Mouse (Mus musculus) thymus, postnatal 10 days (tissue): Measurements from ENCODE around the gene Phgdh.

Experiments used
- DNase-seq, 2 experiments: peaks; one replicate each; pipeline ENCODE4 v3.0.0; 2021; ENCODE audit warnings: low spot score in 2 of 2

Gene Phgdh

GRCm38 (mm10) chr3:98348106-98348505, 8.3 kb upstream of the Phgdh start:
- peak in 1 of 2 experiments; percentile 33 for DNase-seq

- no peak for DNase-seq
Measured at GRCm38 (mm10) chr3:98343235-98343634, 3.4 kb upstream of the Phgdh start.

- no peak for DNase-seq
Measured at GRCm38 (mm10) chr3:98340818-98341594, 1.2 kb upstream of the Phgdh start.

GRCm38 (mm10) chr3:98339097-98339705, 589 bp downstream of the Phgdh start:
- peak; percentile 35 to 51 for DNase-seq

- DNase-seq = peak; percentile 40 to 51
Measured at GRCm38 (mm10) chr3:98338584-98339041, 1.2 kb downstream of the Phgdh start.

- no peak for DNase-seq
Measured at GRCm38 (mm10) chr3:98336661-98337654, 2.8 kb downstream of the Phgdh start.

GRCm38 (mm10) chr3:98335886-98336285, 3.9 kb downstream of the Phgdh start:
- DNase-seq = peak; percentile 42 to 49

GRCm38 (mm10) chr3:98335331-98335730, 4.5 kb downstream of the Phgdh start:
- DNase-seq = no peak

- no peak for DNase-seq
Measured at GRCm38 (mm10) chr3:98334010-98334409, 5.8 kb downstream of the Phgdh start.

- no peak for DNase-seq
Measured at GRCm38 (mm10) chr3:98324235-98324634, 15.6 kb downstream of the Phgdh start.

GRCm38 (mm10) chr3:98322209-98322608, 17.6 kb downstream of the Phgdh start:
- DNase-seq = no peak

- DNase-seq = no peak
Measured at GRCm38 (mm10) chr3:98319190-98319589, 20.6 kb downstream of the Phgdh start.

- no peak for DNase-seq
Measured at GRCm38 (mm10) chr3:98317143-98317542, 22.6 kb downstream of the Phgdh start.

GRCm38 (mm10) chr3:98315181-98315580, 24.6 kb downstream of the Phgdh start:
- no peak for DNase-seq

- no peak for DNase-seq
Measured at GRCm38 (mm10) chr3:98313294-98314155, 26.3 kb downstream of the Phgdh start.

- peak; percentile 29 to 65 for DNase-seq
Measured at GRCm38 (mm10) chr3:98312867-98313266, 26.9 kb downstream of the Phgdh start.

- DNase-seq = no peak
Measured at GRCm38 (mm10) chr3:98310456-98310855, 29.3 kb downstream of the Phgdh start.

- DNase-seq = no peak
Measured at GRCm38 (mm10) chr3:98308606-98309005, 31.2 kb downstream of the Phgdh start.

GRCm38 (mm10) chr3:98301761-98302160, 38.0 kb downstream of the Phgdh start:
- no peak for DNase-seq

GRCm38 (mm10) chr3:98300266-98300665, 39.5 kb downstream of the Phgdh start:
- no peak for DNase-seq
